Mouse (Mus musculus) spleen, postnatal 36 days (tissue): ENCODE results near the gene Greb1.
"Not testable (repeated sequence)": the region's sequence is repeated elsewhere in the genome, so short reads cannot be mapped to it uniquely, and the experiment has no call there.

Experiments
- DNase-seq, 2 experiments: peaks; one replicate each; pipeline ENCODE4 v3.0.0; 2022; ENCODE audit warnings: low spot score in 2 of 2, mixed read lengths in 1 of 2

Greb1 gene

DNA sequence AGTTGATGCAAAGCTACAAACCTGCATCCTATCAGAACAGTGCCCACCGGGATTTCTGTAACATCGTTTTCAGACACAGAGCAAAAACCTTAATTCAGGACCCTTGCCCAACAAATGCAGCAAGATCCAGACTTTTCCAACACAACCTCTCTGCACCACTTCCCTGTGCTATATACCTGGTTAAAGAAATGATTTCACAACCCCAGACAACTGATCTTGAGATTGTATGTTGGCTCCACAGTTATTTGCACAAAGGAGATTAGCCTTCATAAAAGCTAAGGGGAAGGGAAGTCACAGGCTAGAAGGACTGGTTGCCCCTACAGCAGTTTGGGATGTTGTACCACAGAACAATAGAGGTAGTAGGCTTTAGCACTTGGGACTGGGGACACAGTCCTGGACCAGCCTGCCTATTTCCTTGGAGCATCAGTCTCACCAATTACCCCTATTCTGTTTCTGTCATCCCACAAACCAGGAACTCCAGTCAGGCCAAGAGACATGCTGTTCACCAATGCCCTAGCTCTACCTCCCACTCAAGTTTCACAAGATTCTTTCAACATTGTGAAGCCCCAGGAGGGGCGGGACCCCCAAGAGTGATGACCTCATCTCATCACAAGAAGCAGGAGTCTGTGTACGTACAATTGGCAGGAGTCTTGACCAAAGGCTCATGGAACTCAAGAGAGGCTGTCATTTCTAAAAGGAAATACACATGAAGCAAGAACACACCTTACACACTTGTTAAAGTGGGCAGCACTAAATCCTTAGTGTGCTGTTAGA lies 36.9 kb downstream of the Greb1 start:
- no peak for DNase-seq

DNA sequence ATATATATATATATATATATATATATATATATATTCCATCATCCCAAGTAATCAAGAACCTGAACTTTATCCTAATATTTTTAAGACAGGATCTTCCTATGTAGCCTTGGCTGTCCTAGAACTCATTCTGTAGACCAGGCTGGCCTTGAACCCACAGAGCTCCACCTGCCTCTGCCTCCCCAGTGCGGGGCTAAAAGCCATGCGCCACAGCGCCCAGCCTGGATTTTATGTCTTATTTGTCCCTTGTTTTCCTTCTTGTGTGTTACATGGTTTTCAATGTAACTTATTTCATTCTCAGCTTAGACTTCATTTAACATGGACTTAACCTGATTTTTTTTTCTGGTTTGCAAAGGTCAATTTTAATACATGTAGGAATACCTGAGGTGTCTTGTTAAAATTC lies 39.2 kb downstream of the Greb1 start:
- no peak for DNase-seq

DNA sequence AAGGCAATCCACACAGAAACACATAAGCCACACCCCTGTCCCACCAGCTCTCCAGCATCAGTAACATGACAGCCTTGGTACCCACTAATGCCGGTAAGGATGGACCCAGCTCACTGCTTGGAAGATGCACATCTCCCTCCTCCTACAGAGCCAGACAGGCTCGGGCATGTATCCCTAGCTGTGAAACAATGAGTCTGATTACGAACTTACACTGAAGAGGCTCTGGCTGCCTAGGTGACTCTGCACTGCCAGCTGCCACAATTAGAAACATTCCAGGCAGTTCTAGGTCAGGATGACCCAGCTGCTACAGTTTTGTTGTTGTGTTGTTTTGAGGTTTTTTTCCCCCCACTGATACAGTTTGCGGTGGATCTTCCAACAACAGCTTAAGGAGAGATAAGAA lies 40.4 kb downstream of the Greb1 start:
- no peak for DNase-seq

DNA sequence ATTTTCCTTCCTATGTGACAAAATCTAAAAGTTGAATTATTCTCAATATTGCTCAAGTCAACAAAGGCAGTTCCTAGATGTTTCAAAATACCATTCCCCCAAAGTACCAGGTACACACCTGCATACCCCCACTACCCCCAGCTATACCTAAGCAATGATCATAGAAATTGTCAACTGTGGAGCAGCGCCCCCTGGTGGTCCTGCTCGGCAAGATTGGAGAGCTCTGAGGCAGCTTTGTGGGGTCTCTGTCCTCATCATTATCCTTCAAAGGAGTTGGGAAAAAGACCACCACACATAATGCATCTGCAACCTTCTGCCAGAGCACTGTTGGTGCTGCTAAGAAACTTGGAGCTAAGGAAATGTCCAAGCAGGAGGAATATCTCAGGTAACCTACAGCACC lies 46.4 kb downstream of the Greb1 start:
- peak in 1 of 2 experiments; percentile 6 for DNase-seq

DNA sequence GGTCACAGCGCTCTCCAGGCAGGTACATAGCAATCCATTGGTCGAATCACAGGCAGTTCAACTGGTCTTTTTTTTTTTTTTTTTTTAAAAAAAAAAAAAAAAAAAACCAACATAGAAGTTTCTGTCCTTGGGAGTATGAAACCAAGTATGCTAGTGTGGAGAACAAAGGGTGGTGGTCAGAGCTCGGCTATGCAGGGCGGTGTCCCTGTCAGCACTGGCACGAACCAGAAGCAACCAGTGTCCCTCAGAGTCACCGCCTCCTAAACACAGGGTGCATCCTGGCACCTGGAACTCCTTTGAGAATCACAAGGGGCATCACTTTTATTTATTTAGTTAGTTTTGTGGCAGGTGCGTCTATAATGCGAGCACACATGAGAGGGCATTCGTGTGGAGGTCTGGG lies 47.1 kb downstream of the Greb1 start:
- DNase-seq: no peak

DNA sequence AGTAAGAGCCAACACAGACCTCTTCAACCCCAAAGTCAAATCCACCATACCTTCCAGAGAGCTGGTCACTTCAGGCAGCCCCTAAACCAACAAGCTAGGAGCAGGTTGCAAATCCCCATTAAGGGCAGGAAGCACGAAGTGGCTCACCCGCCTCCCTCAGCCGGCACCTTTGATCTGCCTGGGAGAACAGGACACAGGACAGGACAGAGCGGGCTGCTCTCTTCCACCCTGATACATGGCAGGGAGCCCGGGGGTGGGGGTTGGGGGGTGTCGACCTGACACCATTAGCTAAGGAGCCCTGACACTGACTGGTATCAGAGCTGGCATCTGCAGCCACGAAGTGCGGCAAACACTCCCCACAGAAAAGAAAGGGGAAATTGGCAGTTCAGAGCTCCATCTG lies 47.6 kb downstream of the Greb1 start:
- DNase-seq: no peak

DNA sequence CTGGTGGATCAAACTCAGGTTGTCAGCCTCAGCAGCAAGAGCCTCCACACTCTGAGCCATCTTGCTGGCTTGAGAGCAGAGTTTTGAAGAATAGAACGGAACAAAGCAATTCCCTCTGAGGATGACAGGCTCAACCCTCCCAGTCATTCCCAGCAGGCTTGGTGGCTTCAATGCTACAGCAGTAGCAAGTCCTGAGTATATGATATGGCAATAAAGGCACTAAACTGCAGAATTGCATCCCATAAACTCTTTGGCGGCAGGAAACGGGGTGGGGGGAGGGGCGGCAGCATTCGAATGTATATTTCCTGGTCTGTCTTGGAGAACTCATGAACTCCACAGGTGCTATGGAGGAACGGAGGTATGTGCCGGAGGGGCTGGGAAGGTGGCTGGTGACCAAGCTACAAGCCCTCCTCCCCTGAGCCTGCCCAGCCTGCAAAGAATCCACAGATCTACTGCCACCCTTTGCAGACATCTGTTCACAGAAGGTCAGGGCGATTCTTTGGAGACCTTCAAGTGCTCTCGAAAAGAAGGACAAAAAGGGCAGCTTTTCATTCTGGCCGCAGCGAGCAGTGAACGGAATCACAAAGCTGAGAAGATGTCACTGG lies 48.3 kb downstream of the Greb1 start:
- no peak for DNase-seq

DNA sequence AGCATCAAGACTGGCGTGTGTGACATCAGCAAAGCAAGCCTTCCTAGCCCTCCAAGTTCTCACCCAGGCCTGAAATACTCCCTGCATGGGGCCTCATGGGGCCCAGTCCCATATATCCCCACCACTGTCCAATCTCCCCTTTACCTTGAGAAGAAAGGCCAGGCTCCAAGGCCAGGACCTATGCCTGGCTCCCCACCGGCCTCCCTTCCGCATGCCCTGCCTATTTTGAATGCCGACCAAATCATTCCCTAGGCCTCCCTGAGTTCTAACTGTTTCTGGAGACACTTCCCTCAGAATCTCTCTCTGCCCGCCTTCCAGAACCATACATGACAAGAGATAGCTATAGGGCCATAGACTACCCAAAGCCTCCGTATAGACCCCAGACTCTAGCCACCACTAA lies 49.1 kb downstream of the Greb1 start:
- DNase-seq: no peak

DNA sequence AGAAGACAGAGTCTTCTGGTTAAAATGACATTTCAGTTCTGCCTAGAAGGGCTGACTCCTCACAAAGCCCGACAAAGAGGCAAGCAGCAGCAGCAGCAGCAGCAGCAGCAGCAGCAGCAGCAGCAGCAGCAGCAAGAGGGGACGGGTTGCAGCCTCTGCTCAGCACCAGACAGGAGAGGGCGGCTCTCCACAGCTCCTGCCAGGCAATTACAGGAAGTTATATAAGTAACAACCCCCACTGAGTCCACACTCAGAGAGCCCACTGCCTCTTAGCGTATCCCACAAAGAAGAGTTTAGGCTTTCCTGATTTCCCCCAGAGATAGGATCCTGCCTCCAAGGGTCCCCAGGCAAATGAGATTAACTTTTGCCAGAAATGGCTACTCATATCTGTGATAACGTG lies 60.6 kb downstream of the Greb1 start:
- no peak for DNase-seq

DNA sequence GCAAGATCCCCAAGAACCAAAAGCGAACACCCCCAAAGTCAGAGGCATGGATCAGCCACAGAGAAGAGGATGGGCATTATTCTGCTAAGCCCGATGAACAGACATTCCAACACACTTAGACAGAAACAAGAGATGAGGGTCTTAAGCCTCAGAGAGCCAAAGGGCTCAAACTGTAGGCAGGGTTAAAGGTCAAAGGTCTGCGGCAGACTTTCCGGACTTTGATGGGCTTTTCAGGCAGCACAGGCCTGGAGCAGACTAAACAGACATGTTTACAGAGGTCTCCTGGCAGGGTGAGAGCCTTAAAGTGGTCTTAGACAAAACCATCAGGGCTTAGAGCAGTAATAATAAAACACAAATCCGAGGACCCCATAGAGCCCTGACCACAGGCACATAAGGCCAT lies 63.4 kb downstream of the Greb1 start:
- DNase-seq: no peak

DNA sequence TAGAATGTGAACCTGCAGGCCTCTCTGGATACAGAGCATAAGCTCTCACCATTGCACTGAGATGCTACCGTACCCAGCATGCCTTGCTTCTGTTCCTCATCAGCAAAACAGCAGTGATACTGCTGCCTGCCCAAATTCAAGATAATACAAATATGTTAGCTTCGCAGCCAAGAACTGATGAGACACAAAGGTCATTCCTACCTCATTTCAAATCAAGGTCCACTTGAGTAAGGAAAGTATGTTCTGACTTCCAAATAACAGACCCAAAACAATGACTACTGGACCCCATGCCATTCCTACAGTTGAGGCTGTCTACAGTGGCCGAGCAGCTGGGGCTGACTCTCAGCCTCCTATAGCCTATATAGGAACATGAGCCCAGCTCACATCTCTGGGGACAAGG lies 66.0 kb downstream of the Greb1 start:
- DNase-seq: no peak

DNA sequence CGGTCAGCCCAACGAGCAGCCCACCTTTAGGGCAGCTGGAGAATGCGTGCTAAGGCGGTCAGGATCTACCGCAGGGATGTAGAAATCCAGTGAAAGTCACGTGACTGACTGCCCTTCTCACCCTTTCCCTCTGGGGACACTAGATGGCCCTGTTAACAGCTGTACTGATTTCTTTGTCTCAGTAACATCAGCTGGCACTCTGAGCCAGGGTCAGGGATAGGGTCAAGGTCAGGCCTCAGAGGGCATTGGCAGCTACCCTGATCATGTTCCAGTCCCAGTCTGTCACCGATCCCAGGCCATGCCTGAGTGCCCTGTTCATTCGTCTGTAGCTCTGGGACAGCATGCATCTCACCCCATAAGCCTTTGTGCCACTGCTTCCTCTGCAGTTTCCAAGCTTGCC lies 66.7 kb downstream of the Greb1 start:
- DNase-seq: no peak

DNA sequence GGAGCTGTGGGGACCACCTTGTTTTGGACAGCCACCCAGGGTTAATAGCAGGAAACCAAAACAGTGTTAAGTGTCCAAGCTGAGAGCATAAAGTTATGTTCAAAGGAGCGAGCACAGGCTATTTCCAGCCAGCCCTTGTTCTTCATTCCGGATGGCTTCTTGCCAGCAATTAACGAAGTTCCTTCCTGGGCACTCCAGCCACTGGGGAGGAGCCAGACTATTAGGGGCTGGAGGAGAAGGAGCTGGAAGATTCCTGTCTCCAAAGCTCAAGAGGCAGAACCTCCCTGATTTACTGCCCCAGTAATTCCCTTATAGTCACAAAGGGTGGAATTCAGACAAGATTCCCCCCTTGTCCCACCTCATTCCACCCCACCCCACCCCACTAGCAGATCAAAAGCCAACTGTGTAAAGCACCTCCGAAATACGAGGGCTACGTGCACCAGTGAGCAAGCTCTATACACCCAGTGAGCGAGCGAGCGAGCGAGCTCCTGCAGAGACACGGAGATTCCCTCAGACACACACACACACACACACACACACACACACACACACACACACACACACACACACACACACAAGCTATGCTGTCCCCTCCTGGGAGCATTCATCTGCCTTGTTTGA lies 69.5 kb downstream of the Greb1 start:
- DNase-seq: peak in 1 of 2 experiments; percentile 10

DNA sequence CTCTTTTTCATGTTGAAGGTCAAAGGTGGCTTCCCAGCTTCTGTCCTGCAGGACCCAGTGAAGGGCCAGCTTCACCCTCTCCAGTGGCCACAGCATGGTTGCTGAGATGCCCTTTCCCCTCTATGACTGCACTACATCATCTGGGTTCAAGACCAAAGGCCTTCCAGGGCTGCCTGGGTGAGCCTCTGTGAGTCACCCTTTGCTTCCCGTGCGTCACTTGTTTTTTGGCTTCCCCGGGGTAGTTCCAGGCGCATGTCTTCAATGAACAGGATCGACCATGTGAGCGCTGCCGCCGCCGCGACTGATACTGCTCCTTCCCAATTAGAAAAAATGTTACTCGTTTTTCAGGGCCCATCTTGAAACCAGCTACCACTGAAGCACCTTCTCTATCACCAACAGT lies 70.5 kb downstream of the Greb1 start:
- DNase-seq: no peak

DNA sequence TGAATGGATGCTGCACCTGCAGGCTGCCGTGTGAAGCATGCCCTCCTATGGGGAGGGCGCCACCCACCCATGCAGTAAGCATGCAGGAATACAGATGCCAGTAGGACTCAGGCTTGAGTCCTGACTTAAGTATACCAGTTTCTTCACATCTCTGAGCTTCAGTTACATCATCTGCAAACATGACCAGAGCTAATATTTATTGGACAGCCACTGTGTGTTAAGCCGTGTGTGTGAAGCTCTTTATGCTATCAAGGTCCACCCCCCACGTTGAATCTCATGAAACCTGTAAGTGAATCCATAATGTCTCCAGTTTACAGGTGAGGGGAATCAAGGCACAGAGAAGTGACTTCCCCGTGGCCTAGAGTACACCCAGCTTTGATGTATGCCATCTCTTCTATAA lies 72.5 kb downstream of the Greb1 start:
- no peak for DNase-seq

DNA sequence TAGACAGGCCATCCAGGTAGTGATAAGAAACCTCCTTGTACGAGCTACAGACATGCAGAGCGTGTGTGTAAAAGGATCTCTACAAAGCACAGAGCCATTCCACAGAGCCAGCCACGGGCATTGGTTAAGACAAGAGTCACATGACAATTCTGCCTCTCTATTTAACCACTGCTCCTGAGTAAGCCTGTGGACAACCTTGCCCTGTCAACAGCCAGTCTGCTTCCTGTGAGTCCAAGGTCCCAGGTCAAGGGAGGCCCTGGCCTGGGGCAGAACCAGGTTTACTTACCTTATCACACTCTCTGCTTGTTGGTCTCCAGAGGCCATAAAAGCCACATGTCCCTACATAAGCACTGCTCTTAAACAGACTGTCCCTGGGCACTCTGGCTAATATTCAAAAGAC lies 74.5 kb downstream of the Greb1 start:
- DNase-seq: no peak

DNA sequence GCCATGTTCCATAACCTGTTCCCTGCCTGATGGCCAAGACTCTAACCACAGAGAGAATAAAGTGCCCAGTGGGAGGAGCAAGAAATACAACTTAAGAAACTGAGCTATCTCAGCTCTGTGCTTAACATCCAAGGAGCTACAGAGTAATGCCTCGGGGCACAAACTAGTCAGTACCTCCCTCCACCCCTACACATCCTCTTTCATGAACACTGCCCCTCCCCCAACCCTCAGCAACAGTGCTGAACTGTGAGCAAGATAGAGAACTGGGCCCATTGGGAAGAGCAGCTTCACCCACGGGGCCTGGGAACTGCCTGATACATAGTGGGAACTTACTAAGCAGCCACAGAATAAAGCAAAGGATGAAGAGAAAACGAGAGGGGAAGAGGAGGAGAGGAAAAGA lies 77.1 kb downstream of the Greb1 start:
- peak; percentile 7 to 15 for DNase-seq

DNA sequence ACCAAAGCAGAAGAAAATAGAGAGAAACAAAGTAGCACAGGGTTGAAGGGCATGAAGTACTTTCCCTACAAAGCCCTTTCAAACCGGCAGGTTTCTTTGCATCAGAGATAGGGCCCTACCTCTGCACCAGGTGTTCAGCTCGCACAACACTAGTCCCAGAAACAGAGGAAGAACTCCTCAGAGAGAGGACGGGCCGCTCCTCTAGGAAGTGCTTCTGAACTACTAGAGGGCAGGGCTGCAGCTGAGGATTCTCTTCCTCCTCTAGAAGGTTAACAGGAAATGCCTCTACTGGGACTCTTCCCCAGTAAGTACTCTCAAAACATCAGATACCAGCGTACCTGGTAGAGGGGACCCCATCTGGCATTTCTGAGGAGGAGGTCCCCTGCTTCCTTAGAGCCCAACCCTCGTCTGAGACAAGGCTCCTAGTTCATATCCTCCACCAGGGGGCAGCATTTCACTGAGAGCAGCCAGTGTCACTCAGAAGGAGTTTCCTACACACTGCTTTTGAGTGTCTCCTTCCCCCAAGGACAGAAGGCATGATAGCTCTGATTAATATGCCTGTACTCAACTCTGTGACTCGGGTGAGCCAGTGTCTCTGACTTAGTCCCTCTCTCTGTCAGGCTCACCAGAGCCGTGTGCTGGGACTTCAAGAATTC lies 81.9 kb downstream of the Greb1 start:
- DNase-seq: no peak

DNA sequence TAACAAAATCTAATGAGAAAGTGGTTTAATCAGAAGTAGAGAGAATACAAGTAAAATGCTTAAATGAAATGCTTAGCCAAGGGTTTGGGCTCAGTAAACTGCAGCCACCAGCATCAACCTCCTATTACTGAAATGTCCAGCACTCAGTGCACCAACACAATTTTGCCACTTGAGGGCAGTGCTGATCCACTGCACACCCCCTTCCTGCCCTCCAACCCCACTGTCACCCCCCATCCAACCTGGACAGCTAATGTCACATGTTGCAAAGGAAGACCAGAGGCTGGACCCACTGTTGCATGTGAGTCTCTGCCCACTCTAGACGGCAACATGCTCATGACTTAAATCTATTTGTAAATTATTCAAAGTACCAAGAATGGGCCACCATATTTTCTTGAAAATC lies 83.0 kb downstream of the Greb1 start:
- DNase-seq: no peak

DNA sequence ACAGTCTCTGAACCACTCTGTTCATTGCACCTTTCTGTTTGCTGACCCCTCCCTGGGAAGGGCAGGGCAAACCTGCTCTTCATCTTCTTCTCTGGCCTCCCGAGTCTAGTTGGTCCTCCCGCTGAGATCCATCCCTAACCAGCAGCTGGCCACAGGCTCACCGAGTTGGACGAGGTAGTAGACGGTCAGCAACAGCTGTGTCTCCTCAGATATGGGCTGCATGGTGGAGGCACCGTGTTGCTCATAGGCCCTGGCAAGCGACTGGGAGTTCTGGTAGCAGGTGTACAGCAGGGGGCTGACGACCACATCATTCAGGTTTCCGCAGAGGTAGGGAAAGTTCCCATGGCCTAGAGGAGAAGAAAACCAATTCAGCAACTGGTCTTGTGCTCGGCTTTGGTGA lies 86.1 kb downstream of the Greb1 start:
- DNase-seq: no peak

DNA sequence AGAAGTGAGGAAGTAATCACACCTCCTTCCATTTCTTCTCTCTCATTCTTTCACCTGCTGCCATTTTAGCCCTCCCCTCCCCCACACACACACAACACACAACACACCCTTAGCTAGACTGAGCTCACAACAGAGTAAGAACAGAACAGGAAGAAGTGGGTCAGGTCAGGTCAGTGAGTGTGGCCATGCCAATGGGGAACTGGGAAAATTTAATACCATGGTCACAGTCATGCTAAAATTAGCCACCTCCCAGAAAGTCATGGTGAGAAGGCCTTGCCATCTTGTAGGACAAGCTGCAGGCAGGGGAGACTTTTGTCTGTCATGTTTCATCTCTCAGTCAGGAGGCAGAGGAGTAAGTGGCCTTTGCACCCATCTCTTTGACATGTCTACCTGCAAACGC lies 102.0 kb downstream of the Greb1 start:
- DNase-seq: no peak

DNA sequence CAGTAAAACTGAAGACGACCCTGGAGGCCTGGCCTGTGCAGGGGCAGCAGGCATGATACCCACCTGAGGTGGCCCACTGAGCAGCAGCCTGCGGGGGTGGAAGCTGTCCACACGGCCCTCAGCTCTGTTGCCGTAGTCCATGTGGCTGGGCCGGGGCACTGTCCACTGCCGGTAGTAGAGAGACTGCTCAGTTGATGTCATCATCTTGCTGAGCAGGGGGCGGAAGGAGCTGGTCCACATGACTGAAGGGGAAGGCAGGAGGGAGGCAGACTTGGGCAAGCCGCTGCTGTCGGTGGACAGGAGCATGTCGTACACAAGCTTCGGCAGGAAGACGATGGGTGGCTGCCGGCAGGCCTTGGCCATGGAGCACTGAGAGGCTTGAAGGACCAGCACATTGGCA lies 104.5 kb downstream of the Greb1 start:
- DNase-seq: no peak

DNA sequence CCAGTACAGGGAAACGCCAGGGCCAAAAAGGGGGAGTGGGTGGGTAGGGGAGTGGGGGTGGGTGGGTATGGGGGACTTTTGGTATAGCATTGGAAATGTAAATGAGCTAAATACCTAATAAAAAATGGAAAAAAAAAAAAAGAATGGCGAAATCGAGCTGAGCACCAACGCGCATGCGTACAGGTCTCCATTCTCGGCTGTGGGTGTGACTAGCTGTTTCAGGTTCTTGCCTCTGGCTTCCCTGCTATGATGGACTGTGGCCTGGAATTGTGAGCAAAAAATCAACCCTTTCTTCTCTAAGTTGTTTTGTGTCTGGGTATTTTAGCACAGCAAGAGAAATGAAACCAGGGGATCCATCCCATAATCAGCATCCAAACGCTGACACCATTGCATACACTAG lies 105.4 kb downstream of the Greb1 start:
- DNase-seq: not testable (repeated sequence)
